Mouse (Mus musculus) heart, postnatal 0 days (tissue): ENCODE results near the gene Asxl2. TPM values are rescaled to one million over a fixed set of nuclear protein-coding genes. Genes with fewer than 3 reads are reported as not detected.

Experiments
- ATAC-seq: fragments of 200-750 bp; cut with Nextera tagmentation; 2 replicates; pipeline ENCODE4 v1.8.0; 2017; ENCODE audit warnings: low read depth, moderate number of reproducible peaks, moderate library complexity; ENCODE audit not compliant: insufficient read depth
- DNase-seq: peaks from one replicate; pipeline ENCODE4 v3.0.0-alpha.2; 2016; ENCODE audit warnings: low spot score
- H3K27ac ChIP-seq: fragments of 300-500 bp; sonication (generic); 2 replicates; pipeline ENCODE4 v1.5.1; 2014; ENCODE audit warnings: low read depth, mild to moderate bottlenecking
- H3K27me3 ChIP-seq: fragments of 300-500 bp; sonication (generic); 2 replicates; pipeline ENCODE4 v1.6.1; 2014; ENCODE audit warnings: low read length, mixed read lengths; ENCODE audit not compliant: control insufficient read depth, insufficient read depth
- H3K36me3 ChIP-seq: fragments of 300-500 bp; sonication (generic); replicated peaks from 2 replicates; pipeline ENCODE4 v1.6.1; 2014; ENCODE audit warnings: low read length, mixed read lengths; ENCODE audit not compliant: control insufficient read depth, insufficient read depth
- H3K4me1 ChIP-seq: fragments of 300-500 bp; sonication (generic); 2 replicates; pipeline ENCODE4 v1.6.1; 2014; ENCODE audit warnings: antibody characterized with exemption; ENCODE audit not compliant: control insufficient read depth, insufficient read depth
- H3K4me2 ChIP-seq: fragments of 300-500 bp; sonication (generic); 2 replicates; pipeline ENCODE4 v1.6.1; 2014; ENCODE audit warnings: low read depth, mild to moderate bottlenecking, low read length, moderate library complexity
- H3K4me3 ChIP-seq: fragments of 300-500 bp; sonication (generic); 2 replicates; pipeline ENCODE4 v1.5.1; 2014; ENCODE audit warnings: low read depth, low read length
- H3K9ac ChIP-seq: fragments of 300-500 bp; sonication (generic); replicated peaks from 2 replicates; pipeline ENCODE4 v1.6.1; 2014; ENCODE audit warnings: low read depth, low read length, mixed read lengths
- H3K9me3 ChIP-seq: fragments of 300-500 bp; sonication (generic); replicated peaks from 2 replicates; pipeline ENCODE4 v1.6.1; 2016; ENCODE audit warnings: low read length; ENCODE audit not compliant: control insufficient read depth
- CTCF ChIP-seq: IDR thresholded peaks from 2 replicates; pipeline ENCODE4 v1.5.1; 2016; ENCODE audit warnings: antibody characterized with exemption, control low read depth, low read depth
- EP300 ChIP-seq: IDR thresholded peaks from 2 replicates; pipeline ENCODE4 v1.6.1; 2016; ENCODE audit warnings: antibody characterized with exemption, low read depth
- WGBS: fragments of 180-500 bp; shearing (Covaris S2); extraction: QIAGEN DNeasy Blood & Tissue Kit; methylation state at CpG from one replicate; pipeline ENCODE4 v1.1.7; 2014; 5-methylcytosine and 5-hydroxymethylcytosine counted together
- polyA plus RNA-seq: library from polyadenylated mRNA; unstranded; fragments of >200 nt; fragmentation: Nextera tagmentation; extraction: Ambion mirVana; gene quantifications from 2 replicates; pipeline ENCODE4 v1.2.1, GENCODE M21; 2015
- total RNA-seq: library from RNA; depleted of rRNA; stranded (reverse); fragments of >200 nt; gene quantifications from 2 replicates; pipeline ENCODE4 v1.2.3, GENCODE M21; 2014; ENCODE audit warnings: low replicate concordance

Asxl2 gene
- total and polyA plus RNA-seq, 2 experiments from 2014 or later: 9.5 to 17.5 TPM

- H3K4me1 ChIP-seq: no peaks in the 10 kb centered on the region
- no peaks in the 10 kb centered on the region for H3K9me3 ChIP-seq
- H3K27me3 ChIP-seq: no peaks in the 10 kb centered on the region
- no peak overlapping the region for H3K27ac ChIP-seq
- no peak for ATAC-seq
- WGBS: 89% methylated on average over 16 of the region's 16 CpGs
- H3K9ac ChIP-seq: no peak overlapping the region
- 0 out of 2 replicates have a peak, but pooled peaks cover 4% of the 10 kb centered on the region for H3K36me3 ChIP-seq
- no peak for DNase-seq
- no peak overlapping the region for H3K4me3 ChIP-seq
- no peak overlapping the region for H3K4me2 ChIP-seq
- no peak for TF ChIP-seq CTCF
- TF ChIP-seq EP300: no peak
These were observed 38.8 kb upstream of the Asxl2 start for GRCm38 (mm10) chr12:3387891-3388290.

GRCm38 (mm10) chr12:3389394-3389793 is 37.3 kb upstream of the Asxl2 start:
- no peak overlapping the region for H3K9ac ChIP-seq
- no peak for DNase-seq
- H3K36me3 ChIP-seq: peaks cover 4% of the 10 kb centered on the region; the same call in 1 of the 2 replicates
- no peak for ATAC-seq
- no peak overlapping the region for H3K4me2 ChIP-seq
- H3K27ac ChIP-seq: no peak overlapping the region
- no peaks in the 10 kb centered on the region for H3K9me3 ChIP-seq
- no peaks in the 10 kb centered on the region for H3K4me1 ChIP-seq
- TF ChIP-seq CTCF (no peak), EP300 (no peak)
- 86% methylated on average over 12 of the region's 12 CpGs for WGBS
- H3K27me3 ChIP-seq: no peaks in the 10 kb centered on the region
- no peak overlapping the region for H3K4me3 ChIP-seq

- no peak overlapping the region for H3K9ac ChIP-seq
These were observed 36.6 kb upstream of the Asxl2 start for GRCm38 (mm10) chr12:3390071-3390470.

GRCm38 (mm10) chr12:3390577-3391262 is 35.9 kb upstream of the Asxl2 start:
- TF ChIP-seq CTCF (peak; percentile 95), EP300 (no peak)
- Histone ChIP-seq H3K27me3 (no peaks in the 10 kb centered on the region), H3K9me3 (no peaks in the 10 kb centered on the region), H3K36me3 (peaks cover 4% of the 10 kb centered on the region; the same call in 1 of the 2 replicates), H3K4me2 (no peak overlapping the region), H3K27ac (no peak overlapping the region), H3K4me1 (no peaks in the 10 kb centered on the region), H3K9ac (no peak overlapping the region), H3K4me3 (no peak overlapping the region)
- 27% methylated on average over 12 of the region's 12 CpGs for WGBS
- DNase-seq (peak; percentile 67), ATAC-seq (peak; percentile 61)

More at GRCm38 (mm10) chr12:3390071-3390470, 36.6 kb upstream of the Asxl2 start:
- TF ChIP-seq CTCF (no peak), EP300 (no peak)
- Histone ChIP-seq H3K4me2 (no peak overlapping the region), H3K9me3 (no peaks in the 10 kb centered on the region), H3K4me1 (no peaks in the 10 kb centered on the region), H3K4me3 (no peak overlapping the region), H3K27ac (no peak overlapping the region), H3K27me3 (no peaks in the 10 kb centered on the region), H3K36me3 (peaks cover 4% of the 10 kb centered on the region; the same call in 1 of the 2 replicates)
- ATAC-seq: no peak
- no peak for DNase-seq
- 86% methylated on average over 2 of the region's 2 CpGs for WGBS

- DNase-seq (no peak), ATAC-seq (no peak)
- no peak overlapping the region for H3K9ac ChIP-seq
- no peak overlapping the region for H3K4me3 ChIP-seq
- peaks cover 4% of the 10 kb centered on the region; the same call in 1 of the 2 replicates for H3K36me3 ChIP-seq
- H3K4me1 ChIP-seq: no peaks in the 10 kb centered on the region
- no peak overlapping the region for H3K27ac ChIP-seq
- H3K4me2 ChIP-seq: no peak overlapping the region
- no peaks in the 10 kb centered on the region for H3K27me3 ChIP-seq
- TF ChIP-seq CTCF: no peak
- WGBS: 67% methylated on average over 1 of the region's 1 CpGs
- no peaks in the 10 kb centered on the region for H3K9me3 ChIP-seq
These were observed 35.4 kb upstream of the Asxl2 start for GRCm38 (mm10) chr12:3391276-3391675.
